Mouse (Mus musculus): ENCODE results near the gene Cacna1i.

The Cacna1i gene

GRCm38 (mm10) chr15:80407873-80408272 lies 120.8 kb downstream of the Cacna1i start:
- in situ Hi-C loops (cut with MseI, MboI), result no loop called here

- in situ Hi-C loops (cut with MseI, MboI), result no loop called here
These were observed 123.6 kb downstream of the Cacna1i start for GRCm38 (mm10) chr15:80410661-80411060.

GRCm38 (mm10) chr15:80413070-80413469 lies 126.0 kb downstream of the Cacna1i start:
- in situ Hi-C loops (cut with MseI, MboI), result no loop called here

- in situ Hi-C loops (cut with MseI, MboI), result no loop called here
These were observed 127.1 kb downstream of the Cacna1i start for GRCm38 (mm10) chr15:80413988-80414721.

- in situ Hi-C loops (cut with MseI, MboI), result no loop called here
These were observed 128.1 kb downstream of the Cacna1i start for GRCm38 (mm10) chr15:80415132-80415531.

GRCm38 (mm10) chr15:80417066-80417465 lies 130.0 kb downstream of the Cacna1i start:
- in situ Hi-C loops (cut with MseI, MboI), result no loop called here

GRCm38 (mm10) chr15:80418146-80418545 lies 131.1 kb downstream of the Cacna1i start:
- in situ Hi-C loops (cut with MseI, MboI), result no loop called here

GRCm38 (mm10) chr15:80430324-80430723 lies 143.3 kb downstream of the Cacna1i start:
- in situ Hi-C loops (cut with MseI, MboI), result no loop called here

- in situ Hi-C loops (cut with MseI, MboI), result no loop called here
These were observed 149.9 kb downstream of the Cacna1i start for GRCm38 (mm10) chr15:80436961-80437360.

GRCm38 (mm10) chr15:80437996-80438395 lies 151.0 kb downstream of the Cacna1i start:
- in situ Hi-C loops (cut with MseI, MboI), result no loop called here

GRCm38 (mm10) chr15:80438423-80438822 lies 151.4 kb downstream of the Cacna1i start:
- in situ Hi-C loops (cut with MseI, MboI), result no loop called here

GRCm38 (mm10) chr15:80440195-80440594 lies 153.2 kb downstream of the Cacna1i start:
- in situ Hi-C loops (cut with MseI, MboI), result no loop called here

GRCm38 (mm10) chr15:80445956-80446687 lies 159.1 kb downstream of the Cacna1i start:
- in situ Hi-C loops (cut with MseI, MboI), result no loop called here

Data from mouse trophoblast stem cell (cell line).